Mouse (Mus musculus) left cerebral cortex, adult 8-10 months (tissue): Measurements from ENCODE around the gene Zfp719. TPM values are rescaled to one million over a fixed set of nuclear protein-coding genes. Genes with fewer than 3 reads are reported as not detected.

ENCODE experiments used
- DNase-seq, 2 experiments: peaks; one replicate each; pipeline ENCODE4 v3.0.0; 2022; ENCODE audit warnings: low spot score in 2 of 2
- total RNA-seq, 4 experiments: library from RNA; stranded (reverse); gene quantifications; 2 replicates each; pipeline ENCODE4 v1.2.4; 2022

The Zfp719 gene
- 10 to 100 TPM; 17.8 to 18.8 (median 18.2) TPM for total RNA-seq

DNA sequence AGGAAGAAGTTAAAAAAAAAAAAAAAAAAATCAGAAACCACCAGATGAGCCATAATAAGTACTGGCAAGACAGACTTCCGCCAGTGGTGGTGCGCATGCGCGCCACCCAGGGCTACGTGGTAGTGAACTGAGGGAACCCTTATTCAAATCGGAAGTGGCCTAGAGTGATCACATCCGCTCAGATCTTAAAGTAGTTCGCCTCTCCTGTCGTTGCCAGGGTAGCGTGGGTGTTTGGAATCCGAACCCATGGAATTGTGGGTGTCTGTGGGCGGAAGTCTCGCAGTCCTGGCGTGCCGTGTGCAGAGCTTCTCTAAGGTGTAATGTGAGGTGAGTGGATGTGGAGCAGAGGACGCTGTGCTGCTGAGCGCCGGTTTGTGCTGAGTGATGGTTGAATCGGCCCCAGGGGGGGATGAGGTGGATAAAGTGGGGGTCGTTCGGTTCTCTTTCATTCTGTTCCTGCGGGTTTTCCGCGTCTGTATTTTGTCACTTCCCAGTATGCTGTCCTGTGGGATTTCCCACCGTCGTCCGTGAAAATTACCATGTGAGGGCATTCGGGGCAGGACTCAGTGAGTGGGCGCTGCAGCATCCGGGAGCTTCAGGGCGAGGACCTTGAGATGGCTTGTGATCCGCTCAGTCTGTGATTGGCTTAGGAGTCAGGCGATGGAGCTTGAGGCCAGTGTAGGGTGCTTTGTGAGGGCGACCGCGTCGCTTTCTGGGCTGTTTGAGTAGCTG is at the start of gene Zfp719:
TSS of gene Zfp719 (plus strand) at position 171 of the 732 bp plus-strand sequence.
- peak; percentile 76 to 97 for DNase-seq

DNA sequence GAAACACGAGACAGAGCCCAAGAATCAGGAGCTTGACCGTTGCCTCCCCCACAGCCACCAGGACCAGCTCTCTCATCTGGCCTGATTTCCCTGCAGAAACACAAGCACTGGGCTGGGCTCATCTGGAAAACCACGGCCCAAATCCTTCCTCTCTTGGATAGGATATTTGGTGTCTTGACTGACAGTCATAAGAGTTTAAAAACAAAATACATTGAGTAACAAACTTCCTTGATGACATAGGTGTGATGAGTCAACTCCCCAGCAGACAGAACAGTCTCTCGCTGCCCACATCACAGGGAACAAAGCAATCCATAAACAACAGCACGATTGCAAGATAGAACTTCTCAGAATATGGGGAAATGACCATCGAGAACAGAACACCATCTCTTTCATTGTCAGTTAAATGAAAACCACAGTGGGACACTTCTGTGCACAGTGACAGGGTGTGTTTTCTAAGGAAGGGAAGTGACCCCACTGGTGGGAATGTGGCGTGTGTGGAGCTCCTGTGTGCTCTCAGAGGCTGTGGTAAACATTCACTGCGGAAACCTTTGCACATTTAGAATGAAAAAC is 49.1 kb upstream of the Zfp719 start:
- no peak for DNase-seq

- no peak for DNase-seq
Observed at GRCm38 (mm10) chr7:43532936-43533505, 46.4 kb upstream of the Zfp719 start.

- DNase-seq, result no peak
Observed at GRCm38 (mm10) chr7:43538524-43538923, 40.9 kb upstream of the Zfp719 start.

DNA sequence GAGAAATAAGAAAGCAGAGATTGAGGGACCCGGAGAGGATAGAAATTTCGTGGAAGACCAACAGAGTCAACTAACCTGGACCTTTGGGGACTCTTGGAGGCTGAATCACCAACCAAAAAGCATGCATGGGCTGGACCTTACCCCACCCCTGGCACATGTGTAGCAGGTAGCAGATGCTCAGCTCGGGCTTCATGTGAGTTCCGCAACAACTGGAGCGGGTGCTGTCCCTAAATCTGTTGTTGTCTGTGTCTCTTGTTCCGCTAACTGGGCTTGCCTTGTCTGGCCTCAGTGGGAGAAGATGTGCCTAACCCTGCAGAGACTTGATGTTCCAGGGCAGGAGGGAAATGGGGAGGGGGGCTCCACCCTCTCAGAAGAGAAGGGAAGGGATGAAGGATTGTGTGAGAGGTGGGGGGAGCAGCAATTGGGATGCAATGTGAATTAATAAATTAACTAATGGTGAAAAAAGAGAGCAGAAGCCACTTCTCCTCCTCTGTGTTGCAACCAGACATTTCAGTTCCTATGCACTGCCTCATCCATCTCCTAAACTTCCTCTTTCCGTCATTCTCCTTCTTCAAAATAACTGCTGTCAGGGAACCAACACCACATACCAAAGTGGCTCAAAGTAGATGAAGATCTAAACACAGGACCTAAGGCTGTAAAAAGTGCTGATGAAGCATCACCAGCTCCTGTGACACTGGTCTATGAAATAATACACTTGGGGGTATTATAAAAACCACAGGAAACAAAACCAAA is 35.0 kb upstream of the Zfp719 start, which contains the start of gene Cd33:
TSS of gene Cd33 (minus strand) at position 204 of the 753 bp plus-strand sequence.
- no peak for DNase-seq

GRCm38 (mm10) chr7:43545656-43546545 is 33.5 kb upstream of the Zfp719 start:
- no peak for DNase-seq

- no peak for DNase-seq
Observed at GRCm38 (mm10) chr7:43547666-43548065, 31.7 kb upstream of the Zfp719 start.

- DNase-seq, result no peak
Observed at GRCm38 (mm10) chr7:43548206-43548605, 31.2 kb upstream of the Zfp719 start.

GRCm38 (mm10) chr7:43553153-43553552 is 26.3 kb upstream of the Zfp719 start:
- DNase-seq, result no peak

DNA sequence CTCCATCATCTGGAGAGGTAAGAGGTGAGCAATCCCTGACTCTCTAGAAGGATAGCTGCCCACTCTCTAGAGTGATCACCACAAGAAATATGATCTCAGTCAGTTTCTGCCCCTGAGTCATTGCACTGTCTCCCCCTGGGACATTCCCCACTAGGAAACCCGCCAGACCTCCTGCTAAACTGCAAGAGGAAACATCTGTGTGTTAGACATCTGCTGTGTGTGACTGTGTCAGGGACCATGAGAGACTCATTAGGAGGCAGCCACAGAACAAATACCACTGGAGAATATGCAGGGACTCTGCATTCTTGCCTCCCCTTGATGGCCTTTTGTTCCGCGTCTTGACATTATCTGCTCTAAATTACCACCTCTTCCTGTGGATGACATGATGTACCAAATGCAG is 24.9 kb upstream of the Zfp719 start:
- DNase-seq, result no peak

DNA sequence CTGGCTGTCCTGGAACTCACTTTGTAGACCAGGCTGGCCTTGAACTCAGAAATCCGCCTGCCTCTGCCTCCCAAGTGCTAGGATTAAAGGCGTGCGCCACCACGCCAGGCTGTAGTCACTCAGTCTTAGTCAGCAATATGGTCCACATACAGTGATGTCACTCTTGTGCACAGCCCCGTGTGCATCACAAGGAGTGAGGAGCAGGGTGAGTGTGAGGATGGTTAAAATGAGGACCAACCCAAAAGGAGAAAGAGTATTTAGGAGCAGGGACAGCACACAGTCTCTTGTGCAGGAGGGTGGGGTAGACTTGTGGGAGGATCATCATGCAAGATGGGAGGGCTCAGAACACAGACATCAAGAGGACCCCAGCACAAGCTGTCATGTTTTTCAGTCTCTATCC is 24.1 kb upstream of the Zfp719 start:
- no peak for DNase-seq

- no peak for DNase-seq
Observed at GRCm38 (mm10) chr7:43556901-43557300, 22.5 kb upstream of the Zfp719 start.

GRCm38 (mm10) chr7:43562006-43562633 is 17.3 kb upstream of the Zfp719 start, which contains the start of gene Zfp658:
Gene Zfp658 (plus strand): TSS chr7:43562256.
- peak; percentile 64 to 84 for DNase-seq

- no peak for DNase-seq
Observed at GRCm38 (mm10) chr7:43562651-43563070, 16.7 kb upstream of the Zfp719 start.

GRCm38 (mm10) chr7:43563300-43563699 is 16.1 kb upstream of the Zfp719 start:
- no peak for DNase-seq

- DNase-seq, result no peak
Observed at GRCm38 (mm10) chr7:43571216-43571615, 8.2 kb upstream of the Zfp719 start.

DNA sequence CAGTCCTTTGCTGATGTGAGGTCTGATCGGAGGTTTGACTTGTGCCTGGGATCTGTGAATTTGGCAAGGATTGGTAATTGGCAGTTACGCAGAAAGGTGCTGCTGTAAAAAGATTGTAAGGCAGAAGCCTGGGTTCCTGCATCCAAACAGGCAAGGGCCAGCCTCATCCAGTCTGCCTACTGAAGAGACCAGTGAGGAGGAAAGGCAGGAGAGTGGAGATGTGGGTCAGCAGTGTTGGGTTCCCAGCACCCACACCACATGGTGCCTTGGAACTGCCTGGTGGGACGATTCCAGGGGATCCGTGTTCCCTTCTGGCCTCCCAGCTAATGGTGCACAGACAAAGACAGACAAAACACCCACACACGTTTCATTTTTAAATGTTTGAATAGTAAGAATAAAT is 1.1 kb downstream of the Zfp719 start:
- DNase-seq, result no peak

- no peak for DNase-seq
Observed at GRCm38 (mm10) chr7:43584790-43585189, 5.4 kb downstream of the Zfp719 start.

GRCm38 (mm10) chr7:43601884-43602283 is 22.5 kb downstream of the Zfp719 start:
- DNase-seq, result no peak
